Mouse (Mus musculus) v-Abl transformed pro-B cells (cell line): Measurements from ENCODE around the gene Dmrt2.

Experiments used
- in situ Hi-C, 2 experiments: fragments of 400-800 bp; cut with MboI; formaldehyde crosslinking; loops; one replicate each; pipeline ENCODE4 v1.15.1; 2025; ENCODE audit not compliant: unreplicated experiment in 2 of 2

Gene Dmrt2

GRCm38 (mm10) chr19:25672101-25672950 is at the start of gene Dmrt2:
Dmrt2 (plus strand) TSS chr19:25672411.
- in situ Hi-C loops, result loop anchor here (10.0 to 25.0 kb wide), 5 partner anchors 932 to 1960 kb away; partner anchors contain the start of genes Pum3 (in 1 of the 2) and Smarca2 (in 1 of the 2)

DNA sequence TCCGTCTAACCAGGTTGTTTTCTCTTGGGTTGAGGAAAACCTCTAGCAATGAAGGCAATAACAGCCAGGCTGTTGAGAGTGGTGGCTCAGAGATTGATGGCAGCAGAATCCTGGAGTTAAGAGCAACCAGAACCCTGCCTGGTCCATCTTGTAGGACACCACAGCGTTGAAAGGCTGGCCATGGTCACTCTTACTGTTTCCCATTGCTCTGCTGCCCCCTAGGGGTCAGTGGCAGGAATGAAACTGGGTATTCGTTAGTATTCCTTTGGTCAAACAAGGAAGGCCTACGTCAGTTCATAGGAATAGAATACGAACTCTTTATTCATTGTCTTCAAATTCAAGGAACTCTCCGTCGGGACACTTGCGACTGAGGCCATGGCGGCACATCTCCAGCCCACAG is 43.7 kb upstream of the Dmrt2 start:
- in situ Hi-C loops, result loop anchor here (5.0 to 25.0 kb wide), 5 partner anchors 81 to 1316 kb away; no protein-coding TSS in a partner anchor

DNA sequence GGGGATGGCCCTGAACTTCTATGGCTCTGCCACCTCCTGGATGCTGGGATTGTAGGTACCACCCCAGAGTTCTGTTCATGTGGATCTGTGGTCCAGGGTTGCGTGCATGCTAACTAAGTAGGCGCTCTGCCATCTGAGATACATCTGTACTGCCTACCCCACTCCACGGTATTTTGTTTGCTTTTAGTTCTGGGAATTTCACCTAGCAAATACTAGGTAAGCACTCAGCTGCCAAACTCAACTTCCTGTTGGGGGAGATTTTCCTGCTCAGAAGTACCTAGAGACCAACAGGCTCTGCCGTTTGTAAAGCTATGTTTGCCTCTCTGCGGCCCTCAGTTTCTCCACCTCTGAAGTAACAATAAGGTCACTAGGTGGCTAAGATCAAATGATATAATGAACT is 37.1 kb upstream of the Dmrt2 start:
- in situ Hi-C loops, result loop anchor here (5.0 to 25.0 kb wide), 7 partner anchors 158 to 1323 kb away; no protein-coding TSS in a partner anchor

DNA sequence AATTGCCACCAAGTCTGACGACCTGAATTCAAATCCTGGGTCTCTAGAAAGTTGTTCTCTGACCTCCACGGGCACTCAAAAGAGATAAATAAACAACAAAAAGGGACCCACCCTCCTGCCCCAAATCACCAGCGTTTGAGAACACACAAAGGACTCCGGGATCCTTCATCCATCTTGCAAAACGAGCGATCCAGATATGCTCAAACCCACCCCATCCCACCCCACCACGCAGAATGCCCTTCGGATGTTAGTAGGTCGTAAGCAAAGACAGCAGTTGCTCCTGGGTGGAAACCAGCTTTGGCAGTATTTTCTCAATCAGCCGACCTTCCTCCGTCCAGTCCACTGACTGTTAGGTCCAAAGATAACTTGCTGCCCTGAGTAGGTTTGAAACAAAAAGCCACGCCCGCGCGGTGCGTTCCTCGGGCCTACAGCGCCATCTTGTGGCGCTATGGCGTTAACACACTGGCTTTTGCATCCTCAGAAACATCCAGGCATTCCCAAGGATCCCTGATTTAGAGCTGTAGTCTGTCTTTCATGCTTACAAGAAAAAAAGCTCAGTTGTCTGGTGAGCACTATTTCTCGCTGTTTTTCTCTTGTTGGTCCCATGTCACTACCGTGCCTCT is 36.5 kb upstream of the Dmrt2 start:
- in situ Hi-C loops, result loop anchor here (5.0 to 25.0 kb wide), 7 partner anchors 158 to 1323 kb away; no protein-coding TSS in a partner anchor

- in situ Hi-C loops, result loop anchor here (5.0 to 25.0 kb wide), 7 partner anchors 162 to 1327 kb away; no protein-coding TSS in a partner anchor
Observed at GRCm38 (mm10) chr19:25638766-25639361, 33.3 kb upstream of the Dmrt2 start.

GRCm38 (mm10) chr19:25641786-25642185 is 30.4 kb upstream of the Dmrt2 start:
- in situ Hi-C loops, result loop anchor here in 1 of 2 experiments (25.0 kb wide), 2 partner anchors 929 to 1329 kb away; no protein-coding TSS in a partner anchor

DNA sequence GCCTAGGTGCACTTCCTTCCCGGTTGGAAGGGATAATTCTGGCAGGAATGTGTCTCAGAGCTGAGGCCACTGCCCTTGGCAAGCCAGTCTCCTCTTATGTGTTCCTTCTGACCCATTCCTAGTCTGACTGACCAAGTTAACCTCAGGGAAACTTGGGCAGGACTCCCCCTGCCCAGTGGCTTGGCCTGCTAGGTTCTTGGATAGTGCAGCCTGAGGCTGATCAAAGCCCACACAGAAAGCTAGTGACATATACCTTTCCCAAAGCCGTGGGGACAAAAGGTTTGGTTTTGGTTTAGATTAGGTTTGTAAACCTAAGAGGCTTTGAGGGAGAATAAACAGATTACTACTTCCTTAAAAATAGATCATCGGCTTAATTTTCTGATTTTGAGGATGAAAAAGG is 25.1 kb upstream of the Dmrt2 start:
- in situ Hi-C loops, result loop anchor here in 1 of 2 experiments (25.0 kb wide), 2 partner anchors 935 to 1335 kb away; no protein-coding TSS in a partner anchor

DNA sequence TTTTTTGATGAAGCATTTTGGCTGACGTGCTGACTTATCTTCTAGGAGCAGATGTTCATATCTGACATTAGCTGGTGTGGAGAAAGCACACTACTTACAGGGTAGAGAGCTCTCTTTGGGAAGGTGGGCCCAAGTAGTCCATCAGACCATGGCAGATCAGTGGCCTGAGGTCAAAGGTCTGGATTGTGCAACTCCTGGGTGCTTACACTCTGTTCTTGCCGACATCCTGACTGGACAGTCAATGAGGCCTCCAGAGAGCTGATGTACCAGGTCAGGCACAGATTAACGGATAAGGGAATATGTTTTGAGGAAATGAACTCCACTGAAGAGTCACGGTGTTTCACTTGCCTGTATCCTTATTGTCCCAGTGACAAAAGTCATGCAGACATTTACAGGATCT is 23.5 kb upstream of the Dmrt2 start:
- in situ Hi-C loops, result loop anchor here in 1 of 2 experiments (25.0 kb wide), 2 partner anchors 936 to 1336 kb away; no protein-coding TSS in a partner anchor

DNA sequence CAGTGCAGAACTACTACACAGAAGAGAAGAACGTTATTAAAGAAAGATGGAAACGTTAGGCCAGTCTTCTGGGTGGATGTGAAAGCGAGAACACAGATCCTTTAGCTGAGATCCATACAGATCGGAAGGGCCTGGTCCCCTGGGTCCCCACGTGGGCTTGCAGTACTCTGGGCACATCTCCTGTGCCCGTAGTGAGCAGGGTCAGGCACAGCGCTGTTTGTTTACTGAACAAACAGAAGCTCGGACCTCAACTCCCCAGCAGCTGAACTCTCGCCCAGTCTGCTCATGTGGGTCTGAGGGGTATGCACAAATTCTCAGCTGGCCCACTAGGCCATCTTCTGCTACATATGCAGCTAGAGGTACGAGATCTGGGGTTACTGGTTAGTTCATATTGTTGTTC is 21.7 kb upstream of the Dmrt2 start:
- in situ Hi-C loops, result loop anchor here (25.0 kb wide), 4 partner anchors 1037 to 1938 kb away; partner anchors contain the start of gene Pum3 (in 1 of the 2)

- in situ Hi-C loops, result loop anchor here (25.0 kb wide), 4 partner anchors 1035 to 1940 kb away; partner anchors contain the start of gene Pum3 (in 1 of the 2)
Observed at GRCm38 (mm10) chr19:25652560-25652959, 19.7 kb upstream of the Dmrt2 start.

GRCm38 (mm10) chr19:25654034-25654749 is 18.0 kb upstream of the Dmrt2 start:
- in situ Hi-C loops, result loop anchor here (25.0 kb wide), 4 partner anchors 1033 to 1942 kb away; partner anchors contain the start of gene Pum3 (in 1 of the 2)

- in situ Hi-C loops, result loop anchor here (25.0 kb wide), 4 partner anchors 1022 to 1953 kb away; partner anchors contain the start of gene Pum3 (in 1 of the 2)
Observed at GRCm38 (mm10) chr19:25665486-25666339, 6.5 kb upstream of the Dmrt2 start.

- in situ Hi-C loops, result loop anchor here (25.0 kb wide), 4 partner anchors 1019 to 1956 kb away; partner anchors contain the start of gene Pum3 (in 1 of the 2)
Observed at GRCm38 (mm10) chr19:25667836-25668235, 4.4 kb upstream of the Dmrt2 start.

DNA sequence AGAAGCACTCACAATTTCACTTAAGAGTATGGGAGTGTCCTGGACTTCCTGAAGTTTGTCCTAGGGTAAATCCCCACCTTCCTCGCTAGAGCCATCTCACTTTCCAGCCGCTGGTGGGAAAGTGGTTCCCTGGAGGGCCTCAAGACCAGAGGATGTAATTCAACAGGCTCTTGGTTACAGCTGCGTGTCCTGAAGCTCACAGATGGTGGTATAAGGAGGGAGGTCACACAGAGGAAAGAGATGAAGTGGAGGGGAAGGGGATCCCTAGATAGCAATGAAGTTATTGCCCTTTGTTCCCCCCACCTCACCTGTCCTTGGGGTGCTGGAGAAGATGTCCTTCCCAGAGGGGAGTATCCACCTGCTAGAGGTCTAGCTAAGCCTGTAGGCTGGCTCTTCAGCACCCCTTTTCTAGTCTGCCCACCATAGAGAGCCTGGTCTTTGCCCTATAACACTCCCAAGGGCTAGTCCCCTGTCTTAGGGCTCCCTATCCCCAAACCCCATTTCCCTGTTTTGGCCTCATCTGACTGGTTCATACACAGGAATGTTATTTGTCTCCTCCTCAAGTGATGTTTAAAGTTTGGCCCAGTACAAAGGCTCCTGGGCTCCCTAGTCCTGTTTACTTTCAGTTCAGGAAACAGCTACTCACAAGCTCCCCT is 2.5 kb upstream of the Dmrt2 start:
- in situ Hi-C loops, result loop anchor here (10.0 to 25.0 kb wide), 5 partner anchors 935 to 1957 kb away; partner anchors contain the start of genes Pum3 (in 1 of the 2) and Smarca2 (in 1 of the 2)

DNA sequence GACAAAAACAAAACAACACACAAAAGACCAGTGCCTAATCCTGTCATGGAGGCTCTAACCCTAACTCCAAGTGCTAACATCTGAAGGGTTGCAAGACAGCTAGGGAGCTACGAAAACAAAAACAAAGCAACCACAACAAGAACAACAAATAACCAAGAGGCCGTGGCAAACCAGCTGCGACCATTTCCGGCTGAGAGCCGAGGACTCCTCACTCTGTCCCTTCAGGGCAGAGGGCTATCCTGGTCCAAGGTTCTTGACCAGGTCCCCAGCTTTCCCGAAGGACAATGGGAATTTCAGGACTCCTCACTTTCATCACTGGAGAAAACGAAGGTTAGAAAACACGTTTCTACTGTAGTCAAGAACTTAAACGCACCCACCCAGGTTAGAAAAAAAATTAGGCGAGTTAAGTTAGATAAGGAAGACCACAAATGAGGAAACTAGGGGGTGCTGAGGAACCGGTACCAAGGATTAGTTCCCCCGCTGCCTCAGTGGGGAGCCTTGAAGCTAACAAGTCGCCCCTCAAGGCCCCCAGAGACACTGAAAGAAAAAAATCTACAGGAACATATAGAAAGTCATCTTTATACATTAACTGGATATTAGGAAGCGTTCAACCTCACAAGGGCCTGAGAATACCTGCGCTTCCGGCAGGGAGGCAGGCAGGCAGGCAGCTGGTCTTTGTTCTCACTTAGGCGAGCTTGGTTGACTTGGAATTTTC is 1.5 kb upstream of the Dmrt2 start:
- in situ Hi-C loops, result loop anchor here (10.0 to 25.0 kb wide), 5 partner anchors 934 to 1958 kb away; partner anchors contain the start of genes Pum3 (in 1 of the 2) and Smarca2 (in 1 of the 2)

DNA sequence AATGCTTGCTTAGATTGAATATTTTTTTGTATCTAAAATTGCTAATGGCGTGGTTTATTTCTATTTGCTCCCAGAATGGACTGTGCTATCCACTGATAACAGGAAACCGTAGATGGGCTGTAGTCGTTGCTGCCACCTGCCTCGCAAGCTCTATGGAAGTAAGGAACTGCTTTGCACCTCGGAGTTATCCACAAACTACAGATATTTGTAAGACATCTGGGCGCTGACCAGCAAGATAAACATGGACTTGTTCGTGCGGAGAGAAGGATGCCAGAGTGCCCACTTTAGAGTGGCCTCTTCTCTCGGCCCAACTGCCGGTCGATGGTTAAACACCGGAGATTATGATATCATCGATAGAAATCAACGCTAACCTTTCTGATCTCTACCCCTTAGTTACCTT is 530 bp upstream of the Dmrt2 start:
- in situ Hi-C loops, result loop anchor here (10.0 to 25.0 kb wide), 5 partner anchors 933 to 1959 kb away; partner anchors contain the start of genes Pum3 (in 1 of the 2) and Smarca2 (in 1 of the 2)
